Comparison of ENCODE assay signal across 9 mouse cellular contexts in genomic region chr4:96718977-96719966, GRCm38 (mm10). TPM values are rescaled to one million over a fixed set of nuclear protein-coding genes. Genes with fewer than 3 reads are reported as not detected.
DNase-seq lines count a peak whose midpoint lies in the region; ATAC-seq and TF ChIP-seq lines count a peak whose summit lies in the region.
"Had no signal": no experiment of that assay in that cellular context is flagged by ENCODE, and none has a peak within 500 bp of the region (broad histone marks: within the 10 kb centered on the region; RNA-seq: fewer than 3 reads in every experiment).

No protein-coding gene starts in this region.

- in situ Hi-C loops in Patski (cut with MboI; ENCODE audit: low pct_unique_long_range_greater_than_20kb) = loop anchor here (5.0 to 25.0 kb wide), 3 partner anchors 318 to 1393 kb away; no protein-coding TSS in a partner anchor

- peak overlapping the region; percentile 53; the same call in 1 of the 2 replicates for H3K27ac ChIP-seq in hindbrain, embryonic 16.5 days (ENCODE audit: low read depth, low read length)
- peak overlapping the region; percentile 74 for H3K27ac ChIP-seq in midbrain, embryonic 10.5 days (replicated peaks)

- CTCF ChIA-PET in Patski (lab: Charles Lee) = interaction anchor here (0.7 to 2.8 kb wide), 8 partner anchors 9 to 464 kb away, joined by 3 to 19 read pairs (median 5); partner anchors contain the start of gene Gm10192

- 28% methylated on average over 4 of the region's 4 CpGs for WGBS in hindbrain, embryonic 16.5 days
- WGBS in midbrain, embryonic 10.5 days = 42% methylated on average over 4 of the region's 4 CpGs

- H3K27me3 ChIP-seq in Patski = no peaks in the 10 kb centered on the region
- H3K27me3 ChIP-seq in hindbrain, embryonic 16.5 days (replicated peaks; ENCODE audit: control insufficient read depth, insufficient read depth, low read length) = no peaks in the 10 kb centered on the region
- H3K27me3 ChIP-seq in midbrain, embryonic 10.5 days (ENCODE audit: low read depth, poor library complexity, severe bottlenecking) = no peaks in the 10 kb centered on the region

- H3K9ac ChIP-seq in hindbrain, embryonic 16.5 days (ENCODE audit: low read depth, low read length) = no peak overlapping the region

- no peaks in the 10 kb centered on the region for H3K9me3 ChIP-seq in hindbrain, embryonic 16.5 days (ENCODE audit: control insufficient read depth, low read length)
- H3K9me3 ChIP-seq in midbrain, embryonic 10.5 days (replicated peaks) = no peaks in the 10 kb centered on the region

- TF ChIP-seq CTCF in Patski (IDR thresholded peaks at IDR 0.05) = peak; percentile 58

- no peak for DNase-seq in Patski (ENCODE audit: low read depth, low spot score)
- peak; percentile 20 for DNase-seq in embryo, embryonic 9.5 days (ENCODE audit: extremely low spot score)
- DNase-seq in midbrain, embryonic 10.5 days (ENCODE audit: low spot score) = peak; percentile 40
- DNase-seq in ovary, postnatal 10 days (ENCODE audit: low spot score) = no peak
- no peak for DNase-seq in thymus, postnatal 36 days
- DNase-seq in kidney, adult 8-10 months = no peak
- DNase-seq in urinary bladder, postnatal 4 days (ENCODE audit: low spot score in 2 of 2) = no peak

- no peaks in the 10 kb centered on the region for H3K4me1 ChIP-seq in hindbrain, embryonic 16.5 days (ENCODE audit: control insufficient read depth, insufficient read depth, low read depth, low read length)
- peaks cover 12% of the 10 kb centered on the region for H3K4me1 ChIP-seq in midbrain, embryonic 10.5 days

- POLR2A ChIA-PET in Patski (lab: Charles Lee) = no interaction called here

- H3K4me2 ChIP-seq in hindbrain, embryonic 16.5 days (ENCODE audit: low read length) = no peak overlapping the region

- ATAC-seq in Patski = peak; percentile 95
- peak; percentile 97 for ATAC-seq in hindbrain, embryonic 16.5 days

- no peaks in the 10 kb centered on the region for H3K36me3 ChIP-seq in hindbrain, embryonic 16.5 days (ENCODE audit: control insufficient read depth, insufficient read depth, low read length)
- H3K36me3 ChIP-seq in midbrain, embryonic 10.5 days = no peaks in the 10 kb centered on the region
- H3K36me3 ChIP-seq: G1E had no signal

- no peak overlapping the region for H3K4me3 ChIP-seq in hindbrain, embryonic 16.5 days (ENCODE audit: low read length)
- no peak overlapping the region for H3K4me3 ChIP-seq in midbrain, embryonic 10.5 days

RNA-seq across cellular contexts. Expression of gene Cyp2j5, which starts 55.3 kb away (rescaled TPM):
- polyA plus RNA-seq in Patski (2021) = 2.3 TPM
- not detected in 2 replicates for polyA plus RNA-seq in hindbrain, embryonic 16.5 days (2015; fragmentation: Nextera tagmentation; extraction: Ambion mirVana)
- not detected in 2 replicates for polyA plus RNA-seq in midbrain, embryonic 10.5 days (2016; fragmentation: Nextera tagmentation; extraction: Ambion mirVana)
- polyA plus RNA-seq: G1E had no signal

Comparison
In these comparisons a context has a peak if more than half of its experiments do, and no peak if none do; other contexts are left out.
1. DNase-seq: peak in embryo, embryonic 9.5 days (single experiment) and midbrain, embryonic 10.5 days (single experiment); none in Patski (single experiment), ovary, postnatal 10 days (single experiment), thymus, postnatal 36 days (0 of 2), kidney, adult 8-10 months (0 of 2) and urinary bladder, postnatal 4 days (0 of 2).